Mouse (Mus musculus): ENCODE measurements around the gene Eif3k.

- no peak for TF ChIP-seq CTCF (IDR thresholded peaks at IDR 0.05; ENCODE audit: control insufficient read depth, insufficient read depth, insufficient replicate concordance, low read depth, low read length)
- no peak for TF ChIP-seq POLR2A (IDR thresholded peaks at IDR 0.05; ENCODE audit: control insufficient read depth, low read depth, low read length)
Measured at GRCm38 (mm10) chr7:28929381-28929780, 52.3 kb downstream of the Eif3k start.

Data from testis, adult 2 months (tissue).